Mouse (Mus musculus) kidney, postnatal 4 days (tissue): ENCODE results near the gene Myrfl.
A peak's percentile ranks its signal among the peaks of the same experiment; 100 is the strongest.

Source experiments
- DNase-seq, 2 experiments: peaks; one replicate each; pipeline ENCODE4 v3.0.0; 2021; ENCODE audit warnings: mixed read lengths in 2 of 2

Gene Myrfl

GRCm38 (mm10) chr10:116754940-116755339 lies 141.8 kb downstream of the Myrfl start:
- no peak for DNase-seq

- DNase-seq: no peak
These were observed 145.8 kb downstream of the Myrfl start for GRCm38 (mm10) chr10:116750895-116751294.

GRCm38 (mm10) chr10:116750062-116750461 lies 146.7 kb downstream of the Myrfl start:
- DNase-seq: no peak

DNA sequence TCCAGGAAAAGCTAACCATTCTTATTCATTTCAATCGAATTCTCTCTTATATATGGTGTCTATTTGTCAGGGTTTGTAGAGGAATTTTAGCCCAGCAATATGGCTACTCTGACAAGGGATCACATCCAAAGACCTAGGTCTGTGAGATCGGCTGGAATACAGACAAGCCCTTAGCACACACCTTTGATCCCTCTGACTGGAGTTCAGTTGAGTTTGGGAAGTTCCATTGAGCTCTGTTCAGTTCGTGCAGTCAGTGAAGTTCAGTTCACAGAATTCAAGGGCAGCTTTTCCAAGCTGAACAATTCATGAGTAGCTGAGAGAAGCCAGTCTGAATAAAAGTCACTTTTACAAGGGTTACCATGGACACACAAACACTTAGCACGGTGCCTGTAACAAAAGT lies 148.0 kb downstream of the Myrfl start:
- no peak for DNase-seq

- DNase-seq: peak in 1 of 2 experiments; percentile 53
These were observed 150.3 kb downstream of the Myrfl start for GRCm38 (mm10) chr10:116746281-116747011.

DNA sequence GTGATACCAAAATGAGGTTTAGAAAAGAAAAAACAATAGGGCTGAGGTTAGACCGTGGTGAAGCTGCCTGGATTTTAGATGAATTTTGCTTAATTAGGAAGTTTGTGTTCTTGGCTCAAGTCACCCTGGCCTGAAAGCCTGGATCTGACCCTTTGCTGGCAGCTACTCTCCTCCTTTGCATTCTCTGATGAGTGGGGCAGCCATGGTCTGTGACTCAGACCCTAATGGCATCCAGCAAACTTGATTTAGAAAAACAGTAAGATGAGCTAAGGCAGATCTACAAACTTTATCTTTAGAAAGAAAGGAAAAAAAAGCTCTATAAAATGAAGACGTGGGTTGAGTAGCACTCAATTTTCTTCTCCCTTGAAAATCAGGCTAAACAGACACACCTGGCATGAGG lies 154.0 kb downstream of the Myrfl start:
- no peak for DNase-seq

DNA sequence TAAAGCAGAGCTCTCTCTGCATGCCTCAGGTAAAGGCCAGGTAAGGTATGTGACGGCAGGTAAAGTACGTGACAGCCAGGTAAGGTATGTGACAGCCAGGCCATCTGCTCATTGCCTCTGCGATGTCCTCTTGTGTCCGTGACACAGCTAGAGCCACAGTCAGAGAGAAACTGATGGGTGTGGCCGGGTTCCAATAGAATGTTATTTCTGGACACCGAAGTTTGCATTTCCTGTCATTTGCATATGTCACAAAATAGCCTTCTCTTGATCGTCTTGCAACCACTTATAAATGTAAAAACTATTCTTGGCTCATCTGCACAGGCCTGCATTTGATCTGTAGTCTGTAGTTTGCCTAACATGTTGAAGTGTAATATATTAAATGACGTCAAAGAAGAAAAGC lies 154.5 kb downstream of the Myrfl start:
- DNase-seq: no peak

DNA sequence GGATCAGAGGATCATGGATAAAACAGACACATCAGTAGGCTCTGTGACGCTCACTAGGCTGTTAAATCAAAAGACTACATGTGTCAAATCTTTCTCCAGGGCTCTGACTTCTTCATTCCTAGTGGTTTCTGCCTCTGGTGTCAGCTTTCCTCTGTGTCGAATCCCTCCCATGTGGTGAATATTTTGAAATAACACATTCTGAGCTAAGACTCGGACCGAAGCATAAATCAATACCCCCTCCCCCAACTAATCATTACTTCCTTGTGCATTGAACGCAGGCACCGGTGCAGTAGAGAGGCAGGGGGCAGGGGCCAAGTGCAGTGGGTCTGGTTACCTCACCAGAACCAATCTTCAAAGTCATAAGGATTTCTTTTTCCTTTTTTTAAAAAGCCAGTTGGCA lies 155.4 kb downstream of the Myrfl start:
- DNase-seq: no peak

GRCm38 (mm10) chr10:116740073-116740472 lies 156.6 kb downstream of the Myrfl start:
- no peak for DNase-seq

- no peak for DNase-seq
These were observed 158.2 kb downstream of the Myrfl start for GRCm38 (mm10) chr10:116738533-116738932.

DNA sequence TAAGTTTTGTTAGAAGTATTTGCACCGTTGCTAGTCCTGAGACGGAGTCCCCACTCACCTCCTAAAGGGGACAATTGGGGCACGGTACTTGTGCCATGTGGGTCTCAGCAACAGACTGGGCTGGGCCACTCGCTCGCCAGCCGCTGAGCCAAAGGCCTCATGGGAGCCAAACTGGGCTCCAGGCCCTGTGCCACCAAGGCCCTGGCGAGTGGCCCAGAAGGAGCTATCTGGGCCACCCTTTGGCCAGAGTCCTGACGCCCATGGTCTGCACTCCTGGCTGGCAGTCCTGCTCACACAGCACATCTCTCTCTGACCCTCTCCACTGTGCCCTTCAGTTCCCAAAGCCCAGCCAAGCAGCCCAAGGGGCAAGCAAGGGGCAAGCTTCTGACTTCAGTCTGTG lies 161.1 kb downstream of the Myrfl start:
- DNase-seq: peak in 1 of 2 experiments; percentile 26

GRCm38 (mm10) chr10:116733651-116734050 lies 163.1 kb downstream of the Myrfl start:
- no peak for DNase-seq

GRCm38 (mm10) chr10:116730033-116730652 lies 166.6 kb downstream of the Myrfl start:
- no peak for DNase-seq

GRCm38 (mm10) chr10:116728860-116729259 lies 167.9 kb downstream of the Myrfl start:
- DNase-seq: no peak

GRCm38 (mm10) chr10:116727702-116728298 lies 168.9 kb downstream of the Myrfl start:
- DNase-seq: no peak
